Mouse (Mus musculus): ENCODE results near the gene Flywch2.

Gene Flywch2

GRCm38 (mm10) chr17:23748026-23748425, 37.9 kb downstream of the Flywch2 start:
- DNase-seq = no peak

- DNase-seq = no peak
These were observed 38.4 kb downstream of the Flywch2 start for GRCm38 (mm10) chr17:23747471-23747870.

GRCm38 (mm10) chr17:23746767-23747166, 39.1 kb downstream of the Flywch2 start:
- DNase-seq = no peak

- DNase-seq = no peak
These were observed 39.6 kb downstream of the Flywch2 start for GRCm38 (mm10) chr17:23746311-23746710.

- DNase-seq = peak; percentile 34
These were observed 40.3 kb downstream of the Flywch2 start, which contains the start of gene Kremen2 for GRCm38 (mm10) chr17:23745301-23746251. Gene Kremen2 (minus strand): TSS chr17:23745833.

- DNase-seq = no peak
These were observed 41.2 kb downstream of the Flywch2 start for GRCm38 (mm10) chr17:23744651-23745050.

GRCm38 (mm10) chr17:23744076-23744475, 41.8 kb downstream of the Flywch2 start:
- DNase-seq = no peak

GRCm38 (mm10) chr17:23742941-23743340, 42.9 kb downstream of the Flywch2 start:
- DNase-seq = no peak

GRCm38 (mm10) chr17:23742210-23742793, 43.6 kb downstream of the Flywch2 start:
- DNase-seq = peak; percentile 47

- no peak for DNase-seq
These were observed 44.3 kb downstream of the Flywch2 start for GRCm38 (mm10) chr17:23741359-23742209.

- no peak for DNase-seq
These were observed 45.3 kb downstream of the Flywch2 start, which contains the start of gene Paqr4 for GRCm38 (mm10) chr17:23740598-23741021. Gene Paqr4 (minus strand): TSS chr17:23740867.

- DNase-seq = peak; percentile 68
These were observed 45.7 kb downstream of the Flywch2 start for GRCm38 (mm10) chr17:23740136-23740584.

- no peak for DNase-seq
These were observed 46.4 kb downstream of the Flywch2 start for GRCm38 (mm10) chr17:23739202-23740135.

GRCm38 (mm10) chr17:23738836-23739201, 47.1 kb downstream of the Flywch2 start:
- DNase-seq = no peak

- no peak for DNase-seq
These were observed 48.1 kb downstream of the Flywch2 start for GRCm38 (mm10) chr17:23737493-23738445.

- no peak for DNase-seq
These were observed 51.5 kb downstream of the Flywch2 start for GRCm38 (mm10) chr17:23734341-23734740.

- no peak for DNase-seq
These were observed 55.4 kb downstream of the Flywch2 start for GRCm38 (mm10) chr17:23730441-23730840.
